Mouse (Mus musculus): ENCODE measurements around the gene Npy1r. TPM values are rescaled to one million over a fixed set of nuclear protein-coding genes. Genes with fewer than 3 reads are reported as not detected.
A peak's percentile ranks its signal among the peaks of the same experiment; 100 is the strongest.

The Npy1r gene
- total and polyA plus RNA-seq, 2 experiments from 2014 or later: 12.8 to 13.6 TPM

DNA sequence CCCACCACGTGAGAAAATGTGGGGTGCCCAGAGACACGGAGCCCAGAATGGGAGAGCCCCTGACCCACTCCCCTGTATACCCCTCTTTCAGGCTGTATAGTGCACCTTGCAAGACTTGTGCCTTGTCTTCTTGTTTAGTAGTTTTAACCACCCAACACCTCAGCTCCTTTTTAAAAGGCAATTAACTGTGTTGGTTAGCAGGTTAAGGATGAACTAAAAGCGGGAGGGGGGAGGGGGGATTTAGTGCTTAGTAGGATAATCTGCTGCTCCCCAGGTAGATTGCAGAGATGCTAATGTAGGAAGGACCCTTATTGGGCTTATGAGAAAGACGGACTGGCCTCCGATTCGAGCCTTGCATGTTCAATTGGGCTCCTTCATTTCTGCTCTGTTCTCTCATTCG is 1.0 kb downstream of the Npy1r start:
- Histone ChIP-seq H3K27me3 (ENCODE audit: insufficient read depth, low read length) (0 out of 2 replicates have a peak, but pooled peaks cover 4% of the 10 kb centered on the region), H3K4me2 (ENCODE audit: low read depth) (peak overlapping the region; percentile 63), H3K4me3 (ENCODE audit: low read depth, low read length) (peak overlapping the region; percentile 48), H3K4me1 (ENCODE audit: insufficient read depth) (no peaks in the 10 kb centered on the region), H3K9me3 (ENCODE audit: low read length) (no peaks in the 10 kb centered on the region), H3K36me3 (ENCODE audit: insufficient read depth) (no peaks in the 10 kb centered on the region), H3K27ac (ENCODE audit: low read depth, low read length) (no peak overlapping the region), H3K9ac (peak overlapping the region; percentile 39)
- DNase-seq: peak; percentile 25
- 3% methylated on average over 7 of the region's 7 CpGs for WGBS
- TF ChIP-seq CTCF (IDR thresholded peaks at IDR 0.05; ENCODE audit: low read depth): no peak
- 0 out of 2 replicates have a peak, but pooled peaks have one; percentile 7 for ATAC-seq

DNA sequence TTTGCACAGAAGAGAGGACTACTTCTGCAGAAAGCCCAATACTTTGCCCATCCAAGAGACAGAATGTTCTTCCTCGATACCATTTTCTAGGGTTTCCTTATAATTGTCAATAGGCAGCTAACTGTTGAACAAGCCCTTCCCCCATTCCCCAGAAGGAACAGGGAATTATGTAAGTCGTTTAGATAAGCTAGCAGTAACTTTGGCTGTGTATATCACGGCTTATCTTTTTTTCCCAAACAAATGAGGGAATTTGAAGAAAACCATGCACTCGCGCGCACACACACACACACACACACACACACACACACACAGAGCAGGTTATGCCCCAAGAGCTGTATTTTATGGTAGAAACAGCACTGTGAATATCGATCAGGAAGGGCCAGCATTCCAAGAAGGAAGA is 1.8 kb downstream of the Npy1r start:
- 71% methylated on average over 7 of the region's 7 CpGs for WGBS
- no peaks in the 10 kb centered on the region for H3K36me3 ChIP-seq (ENCODE audit: insufficient read depth)
- H3K27ac ChIP-seq (ENCODE audit: low read depth, low read length): no peak overlapping the region
- ATAC-seq: no peak
- H3K4me3 ChIP-seq (ENCODE audit: low read depth, low read length): peak overlapping the region; percentile 48
- no peak for DNase-seq
- H3K9ac ChIP-seq: no peak overlapping the region
- H3K4me1 ChIP-seq (ENCODE audit: insufficient read depth): no peaks in the 10 kb centered on the region
- no peak for TF ChIP-seq CTCF (IDR thresholded peaks at IDR 0.05; ENCODE audit: low read depth)
- peak overlapping the region; percentile 63 for H3K4me2 ChIP-seq (ENCODE audit: low read depth)
- no peaks in the 10 kb centered on the region for H3K9me3 ChIP-seq (ENCODE audit: low read length)
- H3K27me3 ChIP-seq (ENCODE audit: insufficient read depth, low read length): 0 out of 2 replicates have a peak, but pooled peaks cover 4% of the 10 kb centered on the region

GRCm38 (mm10) chr8:66714324-66714975 is 17.5 kb downstream of the Npy1r start:
- TF ChIP-seq CTCF (IDR thresholded peaks at IDR 0.05; ENCODE audit: low read depth): no peak
- ATAC-seq (peak; percentile 58), DNase-seq (no peak)
- Histone ChIP-seq H3K9me3 (ENCODE audit: low read length) (no peaks in the 10 kb centered on the region), H3K36me3 (ENCODE audit: insufficient read depth) (no peaks in the 10 kb centered on the region), H3K9ac (no peak overlapping the region), H3K27ac (ENCODE audit: low read depth, low read length) (no peak overlapping the region), H3K27me3 (ENCODE audit: insufficient read depth, low read length) (no peaks in the 10 kb centered on the region), H3K4me2 (ENCODE audit: low read depth) (no peak overlapping the region), H3K4me1 (ENCODE audit: insufficient read depth) (no peaks in the 10 kb centered on the region), H3K4me3 (ENCODE audit: low read depth, low read length) (no peak overlapping the region)
- 73% methylated on average over 7 of the region's 7 CpGs for WGBS

- Histone ChIP-seq H3K27me3 (ENCODE audit: insufficient read depth, low read length) (no peaks in the 10 kb centered on the region), H3K4me3 (ENCODE audit: low read depth, low read length) (no peak overlapping the region), H3K9ac (no peak overlapping the region), H3K27ac (ENCODE audit: low read depth, low read length) (no peak overlapping the region; the same call in 1 of the 2 replicates), H3K4me1 (ENCODE audit: insufficient read depth) (no peaks in the 10 kb centered on the region), H3K36me3 (ENCODE audit: insufficient read depth) (no peaks in the 10 kb centered on the region), H3K9me3 (ENCODE audit: low read length) (no peaks in the 10 kb centered on the region), H3K4me2 (ENCODE audit: low read depth) (no peak overlapping the region)
- ATAC-seq: peak; percentile 90
- DNase-seq: peak; percentile 51
- WGBS: 71% methylated on average over 2 of the region's 2 CpGs
- no peak for TF ChIP-seq CTCF (IDR thresholded peaks at IDR 0.05; ENCODE audit: low read depth)
Observed at GRCm38 (mm10) chr8:66722835-66723234, 25.8 kb downstream of the Npy1r start.

DNA sequence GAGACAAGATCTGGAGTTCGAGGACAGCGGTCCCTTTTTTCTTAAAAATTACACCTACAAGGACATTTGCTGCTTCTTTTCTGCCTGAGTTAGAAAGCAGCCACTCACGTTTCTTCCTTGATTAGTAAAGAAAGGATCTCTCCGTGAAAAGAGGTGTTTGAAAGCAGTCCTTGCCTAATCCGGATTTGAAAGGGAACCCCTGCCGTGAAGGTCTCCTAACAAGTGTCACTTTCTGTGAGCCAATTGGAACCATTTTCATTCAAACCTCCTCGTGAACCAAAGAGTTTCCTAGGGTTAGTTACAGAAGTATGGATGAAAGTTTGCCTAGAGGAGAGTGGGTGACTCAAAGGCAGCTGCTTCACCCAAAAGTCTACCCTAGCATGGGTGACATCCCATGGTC is 32.5 kb downstream of the Npy1r start:
- Histone ChIP-seq H3K4me1 (ENCODE audit: insufficient read depth) (no peaks in the 10 kb centered on the region), H3K36me3 (ENCODE audit: insufficient read depth) (no peaks in the 10 kb centered on the region), H3K27me3 (ENCODE audit: insufficient read depth, low read length) (no peaks in the 10 kb centered on the region), H3K9ac (no peak overlapping the region), H3K27ac (ENCODE audit: low read depth, low read length) (no peak overlapping the region), H3K4me2 (ENCODE audit: low read depth) (no peak overlapping the region), H3K9me3 (ENCODE audit: low read length) (no peaks in the 10 kb centered on the region), H3K4me3 (ENCODE audit: low read depth, low read length) (no peak overlapping the region)
- no peak for DNase-seq
- no peak for TF ChIP-seq CTCF (IDR thresholded peaks at IDR 0.05; ENCODE audit: low read depth)
- 7% methylated on average over 7 of the region's 7 CpGs for WGBS
- no peak for ATAC-seq

- Histone ChIP-seq H3K4me2 (ENCODE audit: low read depth) (no peak overlapping the region), H3K4me3 (ENCODE audit: low read depth, low read length) (no peak overlapping the region), H3K9ac (no peak overlapping the region), H3K27me3 (ENCODE audit: insufficient read depth, low read length) (no peaks in the 10 kb centered on the region), H3K36me3 (ENCODE audit: insufficient read depth) (no peaks in the 10 kb centered on the region), H3K9me3 (ENCODE audit: low read length) (no peaks in the 10 kb centered on the region), H3K4me1 (ENCODE audit: insufficient read depth) (no peaks in the 10 kb centered on the region), H3K27ac (ENCODE audit: low read depth, low read length) (no peak overlapping the region)
- TF ChIP-seq CTCF (IDR thresholded peaks at IDR 0.05; ENCODE audit: low read depth): no peak
- ATAC-seq (no peak), DNase-seq (no peak)
- 59% methylated on average over 5 of the region's 5 CpGs for WGBS
Observed at GRCm38 (mm10) chr8:66731957-66732356, 35.0 kb downstream of the Npy1r start.

- ATAC-seq (no peak), DNase-seq (no peak)
- Histone ChIP-seq H3K4me1 (ENCODE audit: insufficient read depth) (no peaks in the 10 kb centered on the region), H3K4me3 (ENCODE audit: low read depth, low read length) (no peak overlapping the region), H3K36me3 (ENCODE audit: insufficient read depth) (no peaks in the 10 kb centered on the region), H3K4me2 (ENCODE audit: low read depth) (no peak overlapping the region), H3K27me3 (ENCODE audit: insufficient read depth, low read length) (no peaks in the 10 kb centered on the region), H3K9me3 (ENCODE audit: low read length) (no peaks in the 10 kb centered on the region), H3K27ac (ENCODE audit: low read depth, low read length) (no peak overlapping the region), H3K9ac (no peak overlapping the region)
- 66% methylated on average over 1 of the region's 1 CpGs for WGBS
- no peak for TF ChIP-seq CTCF (IDR thresholded peaks at IDR 0.05; ENCODE audit: low read depth)
Observed at GRCm38 (mm10) chr8:66742359-66742758, 45.4 kb downstream of the Npy1r start.
